Mouse (Mus musculus) T-cell, adult 66 days (primary cell): Measurements from ENCODE around the gene Mcmbp. TPM values are rescaled to one million over a fixed set of nuclear protein-coding genes. Genes with fewer than 3 reads are reported as not detected.

Source experiments
- total RNA-seq, 2 experiments: library from RNA; stranded (reverse); gene quantifications; 3 replicates in 1 of 2; 4 replicates in 1 of 2; pipeline ENCODE4 v1.2.4; 2023

The Mcmbp gene
- total RNA-seq = 100 to 1,000 TPM; 105 to 110 TPM

DNA sequence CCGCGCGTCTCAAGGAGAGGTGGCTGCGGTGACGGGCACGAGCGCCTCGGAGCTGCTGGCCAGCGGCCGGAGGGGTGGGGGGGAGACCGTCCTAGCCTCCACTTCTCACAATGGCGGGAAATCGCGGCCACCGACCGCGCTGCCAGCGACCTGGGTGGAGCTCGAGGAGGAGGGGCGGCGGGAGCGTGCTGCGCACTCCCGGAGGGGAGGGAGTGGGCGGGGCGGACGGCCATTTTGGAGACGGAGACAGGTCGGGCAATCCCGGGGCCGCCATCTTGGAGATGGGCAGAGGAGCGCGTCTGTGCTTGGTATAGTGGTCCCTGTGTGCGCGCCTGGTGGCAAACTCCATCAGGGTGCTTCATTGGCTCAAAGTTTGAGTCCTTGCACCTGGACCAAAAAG lies at the start of gene Mcmbp:
Mcmbp (minus strand) TSS at position 162 of the 400 bp plus-strand sequence.

DNA sequence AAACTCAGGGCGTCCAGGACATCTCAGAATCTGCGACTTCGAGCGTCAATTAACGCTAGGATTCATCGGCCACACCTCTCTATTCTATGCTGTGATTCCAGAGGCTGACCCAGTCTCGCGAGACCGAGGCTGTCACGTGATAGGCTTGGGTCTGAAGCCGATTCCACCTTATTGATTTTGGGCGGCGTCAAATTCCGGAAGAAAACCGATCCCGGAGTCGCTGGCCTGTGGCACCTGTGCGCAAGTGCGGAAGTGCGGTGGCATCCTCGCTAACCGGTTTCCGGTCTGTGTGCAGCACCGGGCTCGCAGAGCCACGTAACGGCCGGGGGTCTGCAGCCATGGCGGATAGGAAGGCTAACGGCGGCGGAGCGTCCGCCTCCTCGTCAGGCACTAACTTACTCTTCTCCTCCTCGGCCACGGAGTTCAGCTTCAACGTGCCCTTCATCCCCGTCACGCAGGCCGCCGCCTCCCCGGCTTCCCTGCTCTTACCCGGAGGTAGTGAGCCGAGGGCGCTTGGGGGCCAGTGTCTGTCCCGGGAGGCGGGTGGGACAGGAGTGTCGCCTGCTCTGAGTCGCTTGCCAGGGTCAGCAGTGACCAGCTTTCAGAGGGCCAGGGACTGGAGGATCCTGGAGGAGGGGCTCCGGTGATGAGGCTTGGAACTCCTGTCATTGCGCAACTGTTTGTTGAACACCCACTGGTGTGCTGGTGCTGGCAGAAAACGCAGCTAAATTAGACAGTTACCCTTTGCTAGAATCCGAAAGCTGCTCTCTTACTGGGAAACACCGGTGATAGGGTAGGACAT lies 4.6 kb upstream of the Mcmbp start, which contains the start of gene Sec23ip:
Sec23ip (plus strand) TSS at position 260 of the 802 bp plus-strand sequence.

Other genes starting within 250 kb of the Mcmbp start
- gene Bag3, start 216.9 kb downstream of the Mcmbp start, total RNA-seq = 10 to 100 TPM; 14.4 to 17.2 TPM
- gene Inpp5f, start 129.2 kb downstream of the Mcmbp start, total RNA-seq = 10 to 100 TPM; 32.1 to 32.3 TPM
- 10 to 100 TPM; 46.7 to 54.7 TPM for gene Sec23ip, start 4.4 kb upstream of the Mcmbp start, total RNA-seq